ENCODE assay signal across 1 mouse cellular context in the genomic region with DNA sequence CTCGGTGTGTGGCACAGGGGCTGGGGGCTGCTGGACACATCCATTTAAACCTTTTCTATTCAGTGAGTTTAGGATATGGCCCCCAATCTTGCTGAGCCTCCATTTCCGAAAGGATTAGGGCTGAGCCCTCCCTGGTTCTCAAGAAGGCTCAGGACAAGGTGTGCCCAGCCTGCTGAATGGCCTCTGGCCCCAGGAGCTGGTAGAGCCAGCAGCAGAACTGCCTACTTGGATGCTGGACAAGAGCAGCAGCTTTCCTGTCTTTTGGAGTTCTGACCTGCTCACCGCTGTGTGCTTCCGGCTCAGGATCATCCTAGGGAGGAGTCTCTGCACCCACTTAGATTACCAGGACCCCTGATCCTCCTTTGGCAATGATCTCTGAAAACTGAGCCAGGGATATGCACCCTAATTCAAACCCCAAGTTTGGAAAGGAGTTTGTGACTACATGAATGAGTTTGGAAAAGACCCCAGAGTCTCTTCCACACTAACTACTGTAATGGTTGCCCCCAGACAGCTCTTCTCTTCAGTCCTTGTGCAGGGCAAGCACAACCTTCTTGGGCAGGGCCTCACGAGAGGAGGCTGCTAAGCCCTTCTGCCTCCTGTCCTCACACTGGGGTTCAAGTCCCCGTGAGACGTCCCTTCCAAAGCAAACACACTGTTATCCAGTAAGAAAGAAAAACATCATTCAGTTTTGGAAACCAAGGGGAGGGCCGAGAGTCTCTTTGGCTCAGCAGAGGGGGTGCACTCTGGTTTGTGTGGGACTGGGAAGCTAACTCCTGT.
TF ChIP-seq lines count a peak whose summit lies in the region.

No protein-coding gene starts in this region.

TF ChIP-seq in MEL, 35 proteins besides CTCF, POLR2A, EP300 and RAD21:
- TF ChIP-seq POLR2AphosphoS5 (IDR thresholded peaks at IDR 0.05; ENCODE audit: borderline replicate concordance, low read depth, low read length) = 0 out of 2 replicates have a peak, but pooled peaks have one; percentile 29
- TF ChIP-seq MEF2A (IDR thresholded peaks at IDR 0.05; ENCODE audit: extremely low read depth, insufficient replicate concordance, low read depth, low read length, poor library complexity, severe bottlenecking) = no peak
TF ChIP-seq in MEL: peak in this region for 1.
